Mouse (Mus musculus): ENCODE results near the gene Gm3264.
"Not testable (repeated sequence)": the region's sequence is repeated elsewhere in the genome, so short reads cannot be mapped to it uniquely, and the experiment has no call there.

The Gm3264 gene

DNA sequence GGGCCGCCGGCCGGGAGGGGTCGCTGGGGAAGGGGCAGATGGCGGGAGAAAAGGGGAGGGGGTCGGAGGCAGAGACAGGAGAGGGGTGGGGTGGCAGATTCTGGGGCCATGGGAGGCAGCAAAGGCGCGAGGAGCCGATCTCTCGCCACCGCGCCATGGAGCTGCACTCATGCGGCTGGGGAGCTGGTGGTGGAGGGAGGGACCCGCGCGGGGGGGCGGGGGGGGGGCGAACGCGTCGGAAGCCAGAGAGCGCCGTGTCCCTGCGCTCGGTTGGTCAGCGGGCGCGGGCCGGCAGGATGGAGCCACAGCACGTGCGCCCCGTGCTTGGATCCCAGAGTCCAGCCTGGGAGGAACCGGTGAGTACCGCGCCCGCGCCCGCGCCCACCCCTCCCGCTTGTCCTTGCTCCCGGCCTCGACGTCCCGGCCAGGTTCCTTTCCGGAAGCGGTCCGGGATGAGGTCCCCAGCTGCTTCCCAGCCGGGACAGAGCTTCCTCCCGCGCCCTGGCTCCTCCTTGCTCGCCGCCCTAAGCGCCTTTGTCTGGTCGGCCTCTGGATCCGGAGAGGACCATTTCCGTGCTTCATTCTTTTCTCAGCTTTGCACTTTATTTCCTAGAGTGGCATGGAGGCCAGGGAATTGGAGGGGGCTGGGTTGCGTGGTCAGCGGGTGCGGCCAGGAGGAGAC is at the start of gene Gm3264:
Gm3264 (plus strand) TSS at position 278 of the 682 bp plus-strand sequence.
- not testable (repeated sequence) for DNase-seq (ENCODE audit: extremely low spot score, low read depth, low spot score)

DNA sequence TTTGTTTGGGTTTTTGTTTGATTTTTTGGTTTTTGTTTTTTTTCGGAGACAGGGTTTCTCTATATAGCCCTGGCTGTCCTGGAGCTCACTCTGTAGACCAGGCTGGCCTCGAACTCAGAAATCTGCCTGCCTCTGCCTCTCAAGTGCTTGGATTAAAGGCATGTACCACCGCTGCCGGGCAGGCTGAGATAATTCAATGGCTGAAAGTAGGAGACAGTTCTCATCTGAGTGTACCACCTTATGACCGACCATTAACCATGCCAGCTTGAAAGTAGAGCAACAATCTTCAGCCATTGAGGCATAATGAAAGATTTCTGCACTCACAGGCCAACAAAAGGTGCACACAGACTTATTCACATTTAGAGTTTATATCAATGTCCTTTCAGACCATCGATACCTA is 49.0 kb upstream of the Gm3264 start:
- not testable (repeated sequence) for DNase-seq (ENCODE audit: extremely low spot score, low read depth, low spot score)

DNA sequence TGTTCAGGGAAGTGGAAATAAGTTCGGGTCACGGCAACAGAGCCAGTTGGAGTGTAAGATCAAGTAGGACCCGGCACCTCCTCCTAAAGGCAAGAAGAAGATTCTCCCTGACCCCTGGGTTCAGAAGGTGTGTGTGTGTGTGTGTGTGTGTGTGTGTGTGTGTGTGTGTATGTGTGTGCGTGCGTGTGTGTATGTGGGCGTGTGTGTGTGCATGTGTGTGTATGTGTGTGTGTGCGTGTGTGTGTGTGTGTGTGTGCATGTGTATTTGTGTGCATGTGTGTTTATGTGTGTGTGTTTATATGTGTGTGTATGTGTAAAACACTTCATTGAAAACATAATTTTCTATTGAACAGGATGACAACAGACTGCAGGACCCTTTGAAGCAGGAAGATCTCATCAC is 33.4 kb upstream of the Gm3264 start:
- DNase-seq (ENCODE audit: extremely low spot score, low read depth, low spot score): not testable (repeated sequence)

DNA sequence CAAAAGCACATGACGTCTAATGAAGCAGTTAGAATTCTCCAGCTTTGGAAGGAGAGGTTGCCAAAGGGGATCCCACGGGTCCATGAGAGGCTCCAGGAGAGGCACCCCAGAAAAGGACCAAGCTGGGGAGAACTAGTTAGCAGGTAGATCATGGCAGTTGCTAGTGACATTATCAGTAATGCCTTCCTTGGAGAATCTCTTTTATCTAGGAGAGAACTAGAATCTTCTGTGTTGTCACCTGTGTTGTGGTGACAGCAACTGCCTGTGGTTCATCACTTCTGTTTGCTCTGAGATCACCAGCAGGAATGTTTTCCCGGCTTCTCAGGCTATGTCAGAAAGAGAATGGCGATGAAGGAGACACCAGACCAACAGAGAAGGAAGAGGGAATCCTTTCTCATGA is 17.6 kb upstream of the Gm3264 start, which contains the start of gene Gm3269:
Gm3269 (plus strand) TSS at position 301 of the 400 bp plus-strand sequence.
- not testable (repeated sequence) for DNase-seq (ENCODE audit: extremely low spot score, low read depth, low spot score)

DNA sequence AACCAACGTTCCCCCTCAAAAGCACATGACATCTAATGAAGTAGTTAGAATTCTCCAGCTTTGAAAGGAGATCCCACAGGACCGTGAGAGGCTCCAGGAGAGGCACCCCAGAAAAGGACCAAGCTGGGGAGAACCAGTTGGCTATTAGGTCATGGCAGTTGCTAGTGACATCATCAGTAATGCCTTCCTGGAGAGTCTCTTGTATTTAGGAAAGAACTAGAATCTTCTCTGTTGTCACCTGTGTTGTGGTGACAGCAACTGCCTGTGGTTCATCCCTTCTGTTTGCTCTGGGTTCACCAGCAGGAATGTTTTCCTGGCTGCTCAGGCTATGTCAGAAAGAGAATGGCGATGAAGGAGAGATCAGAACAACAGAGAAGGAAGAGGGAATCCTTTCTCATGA is 36.7 kb downstream of the Gm3264 start, which contains the start of gene Gm3278:
Gm3278 (plus strand) TSS at position 301 of the 400 bp plus-strand sequence.
- not testable (repeated sequence) for DNase-seq (ENCODE audit: extremely low spot score, low read depth, low spot score)

Measured in hindlimb bud, embryonic 11.5 days (tissue).